Mouse (Mus musculus): ENCODE results near the gene Actbl2.

Actbl2 gene

GRCm38 (mm10) chr13:111271868-111272267 lies 17.1 kb downstream of the Actbl2 start:
- no peak for DNase-seq

GRCm38 (mm10) chr13:111286461-111287385 lies 31.9 kb downstream of the Actbl2 start:
- peak; percentile 27 to 42 for DNase-seq

GRCm38 (mm10) chr13:111291161-111291957 lies 36.5 kb downstream of the Actbl2 start:
- no peak for DNase-seq

- peak; percentile 76 to 85 for DNase-seq
Measured at GRCm38 (mm10) chr13:111291958-111292493, 37.2 kb downstream of the Actbl2 start.

GRCm38 (mm10) chr13:111293478-111293877 lies 38.7 kb downstream of the Actbl2 start:
- no peak for DNase-seq

GRCm38 (mm10) chr13:111294965-111295494 lies 40.2 kb downstream of the Actbl2 start:
- no peak for DNase-seq

GRCm38 (mm10) chr13:111296029-111296428 lies 41.2 kb downstream of the Actbl2 start:
- no peak for DNase-seq

- no peak for DNase-seq
Measured at GRCm38 (mm10) chr13:111297614-111298013, 42.8 kb downstream of the Actbl2 start.

- no peak for DNase-seq
Measured at GRCm38 (mm10) chr13:111299145-111299713, 44.4 kb downstream of the Actbl2 start.

- no peak for DNase-seq
Measured at GRCm38 (mm10) chr13:111300846-111301245, 46.0 kb downstream of the Actbl2 start.

- no peak for DNase-seq
Measured at GRCm38 (mm10) chr13:111301431-111301830, 46.6 kb downstream of the Actbl2 start.

- no peak for DNase-seq
Measured at GRCm38 (mm10) chr13:111304194-111304593, 49.4 kb downstream of the Actbl2 start.

GRCm38 (mm10) chr13:111304736-111305135 lies 49.9 kb downstream of the Actbl2 start:
- DNase-seq: no peak
